Mouse (Mus musculus) kidney, postnatal 0 days (tissue): ENCODE measurements around the gene Cpe. TPM values are rescaled to one million over a fixed set of nuclear protein-coding genes. Genes with fewer than 3 reads are reported as not detected.

Experiments
- ATAC-seq: fragments of 200-750 bp; cut with Nextera tagmentation; replicated peaks from 2 replicates; pipeline ENCODE4 v1.8.0; 2017; ENCODE audit warnings: low read depth, moderate number of reproducible peaks, moderate TSS enrichment, moderate library complexity; ENCODE audit not compliant: low FRiP score
- DNase-seq: peaks from one replicate; pipeline ENCODE4 v3.0.0-alpha.2; 2016; ENCODE audit warnings: low spot score
- H3K27ac ChIP-seq: fragments of 300-500 bp; sonication (generic); 2 replicates; pipeline ENCODE4 v1.5.1; 2014; ENCODE audit warnings: mild to moderate bottlenecking
- H3K27me3 ChIP-seq: fragments of 300-500 bp; sonication (generic); 2 replicates; pipeline ENCODE4 v1.6.1; 2014; ENCODE audit warnings: low read length, mixed read lengths; ENCODE audit not compliant: insufficient read depth
- H3K36me3 ChIP-seq: fragments of 300-500 bp; sonication (generic); 2 replicates; pipeline ENCODE4 v1.6.1; 2014; ENCODE audit warnings: low read length, mixed read lengths; ENCODE audit not compliant: insufficient read depth
- H3K4me1 ChIP-seq: fragments of 300-500 bp; sonication (generic); replicated peaks from 2 replicates; pipeline ENCODE4 v1.6.1; 2014; ENCODE audit warnings: antibody characterized with exemption, low read length, mixed read lengths; ENCODE audit not compliant: insufficient read depth
- H3K4me2 ChIP-seq: fragments of 300-500 bp; sonication (generic); 2 replicates; pipeline ENCODE4 v1.6.1; 2014; ENCODE audit warnings: mild to moderate bottlenecking, low read length, moderate library complexity, mixed read lengths
- H3K4me3 ChIP-seq: fragments of 300-500 bp; sonication (generic); replicated peaks from 2 replicates; pipeline ENCODE4 v1.5.1; 2014; ENCODE audit warnings: low read depth, low read length
- H3K9ac ChIP-seq: fragments of 300-500 bp; sonication (generic); 2 replicates; pipeline ENCODE4 v1.6.1; 2014; ENCODE audit warnings: low read depth, low read length
- H3K9me3 ChIP-seq: fragments of 300-500 bp; sonication (generic); replicated peaks from 2 replicates; pipeline ENCODE4 v1.6.1; 2016; ENCODE audit warnings: low read length, inconsistent platforms, mixed read lengths
- CTCF ChIP-seq: IDR thresholded peaks from 2 replicates; pipeline ENCODE4 v1.5.1; 2016; ENCODE audit warnings: antibody characterized with exemption, low read depth, mild to moderate bottlenecking, moderate library complexity
- WGBS: fragments of 180-500 bp; shearing (Covaris S2); extraction: QIAGEN DNeasy Blood & Tissue Kit; methylation state at CpG from one replicate; pipeline ENCODE4 v1.1.7; 2014; 5-methylcytosine and 5-hydroxymethylcytosine counted together
- polyA plus RNA-seq: library from polyadenylated mRNA; unstranded; fragments of >200 nt; fragmentation: Nextera tagmentation; extraction: Ambion mirVana; gene quantifications from 2 replicates; pipeline ENCODE4 v1.2.1, GENCODE M21; 2015

The Cpe gene
- polyA plus RNA-seq, 1 experiment from 2014 or later: 115 TPM

DNA sequence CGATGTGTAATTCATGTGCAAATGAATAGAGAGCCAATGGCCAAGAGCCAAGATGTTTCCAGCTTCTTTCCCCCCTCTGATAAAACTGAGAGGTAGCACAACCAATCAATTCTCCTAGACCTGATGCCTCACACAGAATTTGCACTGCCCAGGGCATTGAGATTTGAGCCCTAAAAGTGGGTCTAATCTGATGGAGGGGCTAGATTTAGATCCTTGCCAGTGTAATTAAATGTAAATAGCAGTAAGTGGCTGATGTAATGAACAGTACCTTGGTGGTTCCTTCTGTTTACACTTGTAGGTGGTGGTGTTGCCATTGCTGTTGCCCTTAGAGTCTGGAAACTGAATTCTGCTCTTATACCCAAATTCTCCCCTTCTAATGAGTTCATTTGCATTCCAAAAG, 52.3 kb downstream of the Cpe start:
- Histone ChIP-seq H3K9ac (no peak overlapping the region), H3K4me1 (no peaks in the 10 kb centered on the region), H3K4me3 (no peak overlapping the region), H3K4me2 (no peak overlapping the region), H3K36me3 (no peaks in the 10 kb centered on the region), H3K27me3 (no peaks in the 10 kb centered on the region), H3K27ac (no peak overlapping the region), H3K9me3 (no peaks in the 10 kb centered on the region)
- TF ChIP-seq CTCF: no peak
- 90% methylated on average over 1 of the region's 1 CpGs for WGBS
- DNase-seq: no peak
- ATAC-seq: no peak

DNA sequence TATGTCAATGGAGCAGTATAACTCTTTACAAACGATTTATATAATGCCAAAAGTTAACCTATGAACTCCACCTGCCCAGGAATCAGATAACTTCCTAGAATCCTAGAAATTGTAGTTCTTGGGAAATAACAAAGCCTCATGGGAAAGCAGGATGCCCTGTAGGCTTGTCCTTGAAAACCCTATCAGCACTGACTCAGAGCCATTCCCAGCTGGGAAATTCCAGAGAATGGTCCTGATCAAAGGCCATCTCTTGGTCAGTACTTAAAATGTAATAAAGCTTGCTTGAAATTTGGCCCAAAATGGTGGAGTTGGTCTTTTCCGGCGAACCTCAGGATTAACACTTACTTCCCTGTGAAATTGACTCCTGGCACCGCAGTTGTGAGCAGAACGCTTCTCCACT, 53.2 kb downstream of the Cpe start:
- DNase-seq: no peak
- 62% methylated on average over 5 of the region's 5 CpGs for WGBS

DNA sequence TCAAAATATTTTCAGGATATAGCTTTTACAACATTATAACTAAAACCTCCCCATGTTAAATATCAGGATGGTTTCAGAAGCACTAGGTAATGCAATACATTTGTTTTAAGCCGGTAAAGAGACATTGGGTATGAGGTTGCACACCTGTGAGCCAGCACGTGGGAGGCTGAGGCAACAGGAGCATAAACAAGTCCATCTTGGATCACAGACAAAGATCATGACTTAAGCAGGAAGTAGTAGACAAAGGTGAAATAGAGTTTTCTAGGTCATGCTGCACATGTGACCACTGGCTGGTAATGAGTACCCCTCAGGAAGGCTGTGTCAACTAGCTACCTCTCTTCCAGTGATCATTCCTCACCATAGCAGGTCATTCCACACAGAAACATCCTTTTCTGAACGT, 58.0 kb downstream of the Cpe start:
- Histone ChIP-seq H3K9me3 (no peaks in the 10 kb centered on the region), H3K4me2 (no peak overlapping the region), H3K4me3 (no peak overlapping the region), H3K36me3 (no peaks in the 10 kb centered on the region), H3K9ac (no peak overlapping the region), H3K27ac (no peak overlapping the region), H3K4me1 (no peaks in the 10 kb centered on the region), H3K27me3 (no peaks in the 10 kb centered on the region)
- 44% methylated on average over 3 of the region's 3 CpGs for WGBS
- no peak for DNase-seq
- TF ChIP-seq CTCF: no peak
- ATAC-seq: no peak

More for the DNA sequence above, 53.2 kb downstream of the Cpe start:
- Histone ChIP-seq H3K4me2 (no peak overlapping the region), H3K27me3 (no peaks in the 10 kb centered on the region), H3K27ac (no peak overlapping the region), H3K36me3 (no peaks in the 10 kb centered on the region), H3K4me3 (no peak overlapping the region), H3K4me1 (no peaks in the 10 kb centered on the region), H3K9ac (no peak overlapping the region), H3K9me3 (no peaks in the 10 kb centered on the region)
- no peak for TF ChIP-seq CTCF
- ATAC-seq: no peak

DNA sequence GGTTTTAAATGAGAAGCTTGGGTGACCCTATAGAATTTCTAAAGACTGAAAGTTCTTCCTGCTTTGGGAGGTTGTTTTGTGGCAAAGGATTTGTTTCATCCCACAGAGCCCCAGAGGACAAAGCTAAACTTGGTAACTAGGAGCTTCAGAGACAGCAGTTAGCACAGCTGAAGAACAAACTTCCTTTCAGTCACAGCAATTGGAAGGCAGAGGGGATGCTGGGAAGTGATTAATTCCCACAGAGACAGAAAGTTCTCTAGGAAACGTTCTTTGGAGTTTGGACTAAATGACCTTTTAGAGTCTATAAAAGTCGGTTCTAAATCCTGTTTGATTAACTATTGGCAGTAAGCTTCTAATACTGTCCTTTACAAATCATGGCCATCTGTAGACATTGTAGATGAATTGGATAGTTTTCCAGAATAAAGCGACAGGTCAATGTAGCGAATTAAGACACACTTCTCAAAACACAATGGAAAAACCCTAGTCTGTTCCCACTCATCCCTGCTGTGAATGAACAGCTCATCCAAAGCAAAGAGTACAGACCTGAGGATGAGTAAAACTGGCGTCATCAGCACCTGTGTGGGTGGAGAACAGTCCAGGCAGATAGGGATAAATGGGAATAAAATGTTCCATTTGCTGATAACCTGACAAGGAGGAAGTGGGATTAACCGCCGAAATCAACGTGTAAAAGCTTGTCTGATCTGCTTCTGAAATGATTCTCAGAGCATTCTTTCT, 58.6 kb downstream of the Cpe start:
- no peak for TF ChIP-seq CTCF
- 72% methylated on average over 8 of the region's 8 CpGs for WGBS
- Histone ChIP-seq H3K9ac (no peak overlapping the region), H3K27me3 (no peaks in the 10 kb centered on the region), H3K36me3 (no peaks in the 10 kb centered on the region), H3K4me3 (no peak overlapping the region), H3K4me1 (no peaks in the 10 kb centered on the region), H3K4me2 (no peak overlapping the region), H3K9me3 (no peaks in the 10 kb centered on the region), H3K27ac (no peak overlapping the region)
- DNase-seq: no peak
- no peak for ATAC-seq

DNA sequence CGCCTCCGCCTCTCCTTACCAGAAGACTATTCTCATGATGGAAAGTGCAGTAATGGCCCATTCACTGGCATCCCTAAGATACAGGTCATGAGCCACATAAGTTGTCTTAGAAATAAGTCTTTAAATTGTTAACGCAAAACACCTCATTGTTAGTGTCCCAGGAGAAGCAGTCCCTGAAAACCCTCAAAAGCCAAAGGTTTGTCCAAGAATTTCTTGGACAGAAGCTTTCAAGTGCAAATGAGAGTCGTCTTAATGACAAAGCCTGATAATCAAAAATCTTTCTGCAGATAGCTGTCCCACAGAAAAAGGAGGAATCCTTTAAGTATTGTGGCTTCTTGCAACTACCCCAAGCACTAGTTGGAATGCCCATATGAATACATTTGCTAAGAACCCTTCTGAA, 60.7 kb downstream of the Cpe start:
- Histone ChIP-seq H3K4me3 (no peak overlapping the region), H3K4me2 (no peak overlapping the region), H3K27ac (no peak overlapping the region), H3K9me3 (no peaks in the 10 kb centered on the region), H3K4me1 (no peaks in the 10 kb centered on the region), H3K9ac (no peak overlapping the region), H3K27me3 (no peaks in the 10 kb centered on the region), H3K36me3 (no peaks in the 10 kb centered on the region)
- ATAC-seq: no peak
- no peak for TF ChIP-seq CTCF
- 90% methylated on average over 4 of the region's 4 CpGs for WGBS
- no peak for DNase-seq

DNA sequence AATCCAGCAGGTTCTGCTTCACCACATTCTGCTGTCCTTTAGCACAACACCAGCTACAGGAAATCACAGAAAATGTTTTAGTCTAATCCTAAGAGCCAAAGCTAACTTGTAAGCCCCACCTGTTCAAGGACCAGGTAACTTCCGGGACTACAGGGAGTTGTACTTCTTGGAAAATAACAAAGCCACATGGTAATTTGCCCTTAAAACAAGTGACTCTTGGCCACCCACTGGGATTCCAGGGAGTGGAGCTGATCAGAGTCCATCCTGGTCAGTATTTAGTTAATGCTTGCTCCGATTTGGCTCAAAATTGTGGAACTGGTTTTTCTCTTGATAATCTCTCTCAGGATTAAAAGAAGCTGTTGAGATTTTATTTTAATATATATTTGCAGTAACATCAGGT, 61.1 kb downstream of the Cpe start:
- H3K27ac ChIP-seq: no peak overlapping the region
- H3K9ac ChIP-seq: no peak overlapping the region
- 82% methylated on average over 2 of the region's 2 CpGs for WGBS
- no peak for DNase-seq
- H3K36me3 ChIP-seq: no peaks in the 10 kb centered on the region
- no peak for TF ChIP-seq CTCF
- H3K4me1 ChIP-seq: no peaks in the 10 kb centered on the region
- ATAC-seq: no peak
- H3K9me3 ChIP-seq: no peaks in the 10 kb centered on the region
- H3K27me3 ChIP-seq: no peaks in the 10 kb centered on the region
- H3K4me3 ChIP-seq: no peak overlapping the region
- H3K4me2 ChIP-seq: no peak overlapping the region
